Mouse (Mus musculus): ENCODE results near the gene Rsph6a. TPM values are rescaled to one million over a fixed set of nuclear protein-coding genes. Genes with fewer than 3 reads are reported as not detected.

Rsph6a gene
- 0.09 TPM in 1 of 2 replicates, not detected in the other for polyA plus RNA-seq (2015; fragmentation: Nextera tagmentation; extraction: Ambion mirVana)

GRCm38 (mm10) chr7:19054047-19054776, at the start of gene Rsph6a:
TSS of gene Rsph6a (plus strand) at chr7:19054690.
- peak; percentile 66 for ATAC-seq
- Histone ChIP-seq H3K9ac (replicated peaks; ENCODE audit: low read depth, low read length) (peak within 1 kb of the TSS; percentile 45), H3K36me3 (ENCODE audit: control insufficient read depth, insufficient read depth) (peaks cover 21% of the 10 kb centered on the region), H3K27ac (ENCODE audit: low read length) (no peak within 1 kb of the TSS), H3K27me3 (replicated peaks; ENCODE audit: control insufficient read depth, insufficient read depth, low read length) (no peaks in the 10 kb centered on the region), H3K4me2 (ENCODE audit: low read length) (peak within 1 kb of the TSS; percentile 51), H3K4me1 (replicated peaks; ENCODE audit: control insufficient read depth, insufficient read depth, low read length) (peaks cover 10% of the 10 kb centered on the region), H3K4me3 (replicated peaks; ENCODE audit: low read length) (peak within 1 kb of the TSS; percentile 28), H3K9me3 (ENCODE audit: control insufficient read depth, low read length) (no peaks in the 10 kb centered on the region)
- 16% methylated on average over 33 of the region's 33 CpGs for WGBS

GRCm38 (mm10) chr7:19005417-19006121, 48.9 kb upstream of the Rsph6a start:
- 81% methylated on average over 34 of the region's 34 CpGs for WGBS
- no peak for ATAC-seq
- Histone ChIP-seq H3K36me3 (ENCODE audit: control insufficient read depth, insufficient read depth) (peaks cover 9% of the 10 kb centered on the region), H3K27ac (ENCODE audit: low read length) (no peak overlapping the region), H3K27me3 (replicated peaks; ENCODE audit: control insufficient read depth, insufficient read depth, low read length) (no peaks in the 10 kb centered on the region), H3K4me3 (replicated peaks; ENCODE audit: low read length) (no peak overlapping the region), H3K9me3 (ENCODE audit: control insufficient read depth, low read length) (no peaks in the 10 kb centered on the region), H3K9ac (replicated peaks; ENCODE audit: low read depth, low read length) (no peak overlapping the region; the same call in 1 of the 2 replicates), H3K4me1 (replicated peaks; ENCODE audit: control insufficient read depth, insufficient read depth, low read length) (peaks cover 40% of the 10 kb centered on the region), H3K4me2 (ENCODE audit: low read length) (peak overlapping the region; percentile 87)

GRCm38 (mm10) chr7:19006476-19006875, 48.0 kb upstream of the Rsph6a start:
- no peak for ATAC-seq
- no peaks in the 10 kb centered on the region for H3K27me3 ChIP-seq (replicated peaks; ENCODE audit: control insufficient read depth, insufficient read depth, low read length)
- peaks cover 9% of the 10 kb centered on the region for H3K36me3 ChIP-seq (ENCODE audit: control insufficient read depth, insufficient read depth)
- H3K9me3 ChIP-seq (ENCODE audit: control insufficient read depth, low read length), result no peaks in the 10 kb centered on the region
- no peak overlapping the region; the same call in 1 of the 2 replicates for H3K4me2 ChIP-seq (ENCODE audit: low read length)
- no peak overlapping the region for H3K27ac ChIP-seq (ENCODE audit: low read length)
- WGBS, result 8% methylated on average over 12 of the region's 12 CpGs
- peaks cover 40% of the 10 kb centered on the region for H3K4me1 ChIP-seq (replicated peaks; ENCODE audit: control insufficient read depth, insufficient read depth, low read length)
- no peak overlapping the region for H3K9ac ChIP-seq (replicated peaks; ENCODE audit: low read depth, low read length)
- H3K4me3 ChIP-seq (replicated peaks; ENCODE audit: low read length), result no peak overlapping the region

- H3K4me3 ChIP-seq (replicated peaks; ENCODE audit: low read length), result no peak overlapping the region
- H3K9me3 ChIP-seq (ENCODE audit: control insufficient read depth, low read length), result no peaks in the 10 kb centered on the region
- no peak overlapping the region for H3K27ac ChIP-seq (ENCODE audit: low read length)
- WGBS, result 80% methylated on average over 13 of the region's 13 CpGs
- H3K27me3 ChIP-seq (replicated peaks; ENCODE audit: control insufficient read depth, insufficient read depth, low read length), result no peaks in the 10 kb centered on the region
- ATAC-seq, result no peak
- H3K36me3 ChIP-seq (ENCODE audit: control insufficient read depth, insufficient read depth), result peaks cover 9% of the 10 kb centered on the region
- H3K9ac ChIP-seq (replicated peaks; ENCODE audit: low read depth, low read length), result no peak overlapping the region
- peaks cover 44% of the 10 kb centered on the region for H3K4me1 ChIP-seq (replicated peaks; ENCODE audit: control insufficient read depth, insufficient read depth, low read length)
- no peak overlapping the region for H3K4me2 ChIP-seq (ENCODE audit: low read length)
Measured at GRCm38 (mm10) chr7:19007026-19007977, 47.2 kb upstream of the Rsph6a start.

- no peak for ATAC-seq
- H3K4me3 ChIP-seq (replicated peaks; ENCODE audit: low read length), result no peak overlapping the region
- 88% methylated on average over 7 of the region's 7 CpGs for WGBS
- H3K27me3 ChIP-seq (replicated peaks; ENCODE audit: control insufficient read depth, insufficient read depth, low read length), result no peaks in the 10 kb centered on the region
- H3K4me2 ChIP-seq (ENCODE audit: low read length), result no peak overlapping the region
- no peaks in the 10 kb centered on the region for H3K9me3 ChIP-seq (ENCODE audit: control insufficient read depth, low read length)
- no peak overlapping the region for H3K27ac ChIP-seq (ENCODE audit: low read length)
- H3K9ac ChIP-seq (replicated peaks; ENCODE audit: low read depth, low read length), result no peak overlapping the region
- H3K4me1 ChIP-seq (replicated peaks; ENCODE audit: control insufficient read depth, insufficient read depth, low read length), result peaks cover 23% of the 10 kb centered on the region
- peaks cover 8% of the 10 kb centered on the region for H3K36me3 ChIP-seq (ENCODE audit: control insufficient read depth, insufficient read depth)
Measured at GRCm38 (mm10) chr7:19010581-19010980, 43.9 kb upstream of the Rsph6a start.

GRCm38 (mm10) chr7:19012025-19012621, 42.4 kb upstream of the Rsph6a start:
- Histone ChIP-seq H3K9ac (replicated peaks; ENCODE audit: low read depth, low read length) (peak overlapping the region; percentile 50), H3K4me3 (replicated peaks; ENCODE audit: low read length) (peak overlapping the region; percentile 25), H3K36me3 (ENCODE audit: control insufficient read depth, insufficient read depth) (no peaks in the 10 kb centered on the region), H3K9me3 (ENCODE audit: control insufficient read depth, low read length) (no peaks in the 10 kb centered on the region), H3K4me2 (ENCODE audit: low read length) (peak overlapping the region; percentile 52), H3K27me3 (replicated peaks; ENCODE audit: control insufficient read depth, insufficient read depth, low read length) (no peaks in the 10 kb centered on the region), H3K4me1 (replicated peaks; ENCODE audit: control insufficient read depth, insufficient read depth, low read length) (peaks cover 8% of the 10 kb centered on the region), H3K27ac (ENCODE audit: low read length) (no peak overlapping the region)
- 4% methylated on average over 29 of the region's 31 CpGs for WGBS
- no peak for ATAC-seq

GRCm38 (mm10) chr7:19012882-19013281, 41.6 kb upstream of the Rsph6a start:
- Histone ChIP-seq H3K9ac (replicated peaks; ENCODE audit: low read depth, low read length) (no peak overlapping the region), H3K27ac (ENCODE audit: low read length) (no peak overlapping the region), H3K4me1 (replicated peaks; ENCODE audit: control insufficient read depth, insufficient read depth, low read length) (peaks cover 7% of the 10 kb centered on the region; the same call in 1 of the 2 replicates), H3K4me3 (replicated peaks; ENCODE audit: low read length) (no peak overlapping the region), H3K4me2 (ENCODE audit: low read length) (no peak overlapping the region), H3K9me3 (ENCODE audit: control insufficient read depth, low read length) (no peaks in the 10 kb centered on the region), H3K27me3 (replicated peaks; ENCODE audit: control insufficient read depth, insufficient read depth, low read length) (no peaks in the 10 kb centered on the region), H3K36me3 (ENCODE audit: control insufficient read depth, insufficient read depth) (no peaks in the 10 kb centered on the region)
- 61% methylated on average over 2 of the region's 2 CpGs for WGBS
- ATAC-seq, result no peak

- no peak overlapping the region for H3K9ac ChIP-seq (replicated peaks; ENCODE audit: low read depth, low read length)
- H3K36me3 ChIP-seq (ENCODE audit: control insufficient read depth, insufficient read depth), result no peaks in the 10 kb centered on the region
- 0 out of 2 replicates have a peak, but pooled peaks cover 2% of the 10 kb centered on the region for H3K27me3 ChIP-seq (replicated peaks; ENCODE audit: control insufficient read depth, insufficient read depth, low read length)
- H3K4me2 ChIP-seq (ENCODE audit: low read length), result no peak overlapping the region
- ATAC-seq, result no peak
- WGBS, result 72% methylated on average over 15 of the region's 15 CpGs
- H3K4me1 ChIP-seq (replicated peaks; ENCODE audit: control insufficient read depth, insufficient read depth, low read length), result peaks cover 7% of the 10 kb centered on the region; the same call in 1 of the 2 replicates
- no peak overlapping the region for H3K27ac ChIP-seq (ENCODE audit: low read length)
- H3K4me3 ChIP-seq (replicated peaks; ENCODE audit: low read length), result no peak overlapping the region
- no peaks in the 10 kb centered on the region for H3K9me3 ChIP-seq (ENCODE audit: control insufficient read depth, low read length)
Measured at GRCm38 (mm10) chr7:19014452-19014851, 40.0 kb upstream of the Rsph6a start.

Measured in forebrain, embryonic 16.5 days (tissue).